Mouse (Mus musculus) cerebellum, adult 2 months (tissue): Measurements from ENCODE around the gene Zfp598. TPM values are rescaled to one million over a fixed set of nuclear protein-coding genes. Genes with fewer than 3 reads are reported as not detected.
A peak's percentile ranks its signal among the peaks of the same experiment; 100 is the strongest.

Experiments used
- DNase-seq, 2 experiments: peaks; one replicate each; pipeline ENCODE4 v3.0.0; 2021
- H3K27ac ChIP-seq: fragments of 200-500 bp; 2 replicates; pipeline ENCODE4 v1.5.1; 2012; ENCODE audit warnings: low read length, control low read depth, inconsistent platforms; ENCODE audit not compliant: insufficient read depth
- H3K27me3 ChIP-seq: fragments of 200-500 bp; 2 replicates; pipeline ENCODE4 v1.6.1; 2012; ENCODE audit warnings: inconsistent platforms, mild to moderate bottlenecking, low read length, moderate library complexity; ENCODE audit not compliant: control insufficient read depth, insufficient read depth
- H3K4me1 ChIP-seq: fragments of 200-500 bp; 2 replicates; pipeline ENCODE4 v1.6.1; 2011; ENCODE audit warnings: low read length; ENCODE audit not compliant: control insufficient read depth, insufficient read depth
- H3K4me3 ChIP-seq: fragments of 200-500 bp; replicated peaks from 2 replicates; pipeline ENCODE3; 2011; ENCODE audit warnings: mild to moderate bottlenecking, low read depth, low read length, control low read depth; ENCODE audit not compliant: insufficient read depth
- CTCF ChIP-seq: fragments of 200-500 bp; IDR thresholded peaks from 2 replicates; pipeline ENCODE4 v1.5.1; 2011; ENCODE audit warnings: low read depth, mild to moderate bottlenecking, control low read depth, low read length, moderate library complexity, borderline replicate concordance; ENCODE audit not compliant: insufficient read depth
- POLR2A ChIP-seq: fragments of 200-500 bp; IDR thresholded peaks from 2 replicates; pipeline ENCODE4 v1.6.1; 2011; ENCODE audit warnings: low read length, control low read depth, borderline replicate concordance; ENCODE audit not compliant: insufficient read depth
- WGBS: fragments of 180-500 bp; shearing (Covaris S2); methylation state at CpG from one replicate; pipeline ENCODE4 v1.1.7; 2018; 5-methylcytosine and 5-hydroxymethylcytosine counted together
- polyA plus RNA-seq: library from polyadenylated mRNA; depleted of rRNA; stranded (reverse); fragments of >200 nt; gene quantifications from 2 replicates; pipeline ENCODE4 v1.2.3, GENCODE M21; 2012

Gene Zfp598
- polyA plus RNA-seq, 1 experiment, result 92.6 TPM

DNA sequence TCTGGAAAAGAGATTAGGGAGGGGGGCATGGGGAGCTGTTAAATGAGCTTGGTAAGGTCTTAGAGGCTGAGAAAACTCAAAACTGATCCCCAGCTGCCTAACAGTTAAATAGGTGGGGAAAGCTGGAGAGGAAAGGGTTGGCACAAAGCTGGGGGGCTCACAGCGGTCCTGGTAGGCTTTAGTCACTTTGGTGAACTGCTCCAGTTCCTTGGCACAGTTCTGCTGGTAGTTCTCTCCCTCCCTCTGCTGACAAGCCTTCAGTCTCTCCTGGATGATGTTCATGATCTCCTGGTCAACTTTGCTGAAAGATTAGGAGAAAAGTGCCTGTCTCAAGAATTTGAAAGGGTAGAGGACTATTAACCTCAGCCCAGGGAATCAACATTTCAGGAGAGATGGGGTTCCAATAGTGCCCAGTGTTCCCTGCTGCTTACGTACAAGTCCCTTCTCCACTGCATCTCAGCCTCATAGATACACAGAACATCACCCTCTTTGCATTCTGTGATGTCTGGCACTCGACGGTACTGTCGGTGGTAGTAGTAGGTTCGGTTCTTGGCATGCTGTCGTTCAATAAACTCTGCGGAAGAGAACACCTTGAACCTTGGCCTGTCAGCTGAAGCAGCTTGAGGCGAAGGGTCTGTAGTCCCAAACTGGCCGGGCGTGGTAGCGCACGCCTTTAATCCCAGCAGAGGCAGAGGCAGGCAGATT is 52.9 kb downstream of the Zfp598 start:
- Histone ChIP-seq H3K27ac (no peak overlapping the region), H3K27me3 (no peaks in the 10 kb centered on the region), H3K4me1 (peaks cover 4% of the 10 kb centered on the region), H3K4me3 (no peak overlapping the region)
- 30% methylated on average over 13 of the region's 13 CpGs for WGBS
- DNase-seq, result no peak
- TF ChIP-seq POLR2A, result 0 out of 2 replicates have a peak, but pooled peaks have one; percentile 14
- TF ChIP-seq CTCF, result no peak

DNA sequence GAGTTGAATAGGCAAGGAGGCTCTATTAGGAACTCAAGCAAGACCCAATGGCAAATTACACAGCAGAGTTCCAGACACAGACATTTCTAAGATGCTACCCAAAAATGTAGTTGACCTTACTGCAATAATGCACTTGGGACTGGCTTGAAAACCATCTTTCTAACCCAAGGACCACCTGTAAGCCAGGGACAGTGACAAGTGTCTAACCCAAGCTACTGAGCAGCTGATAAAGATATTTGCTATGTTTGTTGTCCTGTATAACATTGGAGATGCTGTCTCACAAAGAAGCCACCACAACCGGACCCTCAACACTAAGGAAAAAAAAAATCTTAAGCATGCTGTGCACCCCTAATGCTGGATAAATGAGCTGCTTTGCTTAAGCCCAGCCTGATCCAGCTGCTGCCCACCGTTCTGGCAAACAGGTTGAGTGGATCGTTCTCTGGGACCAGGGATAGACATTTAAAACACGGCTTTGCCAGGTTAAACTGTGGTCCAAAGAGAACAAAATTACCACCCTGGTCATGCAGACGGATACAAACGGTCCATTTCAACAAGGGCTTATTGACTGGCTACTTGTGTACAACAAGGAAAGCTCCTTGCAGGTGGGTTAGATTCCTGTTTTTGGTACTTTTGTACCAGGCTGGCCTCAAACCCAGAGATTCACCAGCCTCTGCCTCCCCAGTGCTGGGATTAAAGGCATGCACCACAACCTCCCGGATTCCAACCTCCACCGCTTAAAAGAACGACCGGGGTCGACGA is 53.8 kb downstream of the Zfp598 start:
- peaks cover 4% of the 10 kb centered on the region for H3K4me1 ChIP-seq
- TF ChIP-seq CTCF (no peak), POLR2A (no peak)
- peak overlapping the region; percentile 91 for H3K4me3 ChIP-seq
- no peaks in the 10 kb centered on the region for H3K27me3 ChIP-seq
- WGBS, result 2% methylated on average over 12 of the region's 12 CpGs
- DNase-seq, result no peak
- H3K27ac ChIP-seq, result peak overlapping the region; percentile 78; the same call in 1 of the 2 replicates

DNA sequence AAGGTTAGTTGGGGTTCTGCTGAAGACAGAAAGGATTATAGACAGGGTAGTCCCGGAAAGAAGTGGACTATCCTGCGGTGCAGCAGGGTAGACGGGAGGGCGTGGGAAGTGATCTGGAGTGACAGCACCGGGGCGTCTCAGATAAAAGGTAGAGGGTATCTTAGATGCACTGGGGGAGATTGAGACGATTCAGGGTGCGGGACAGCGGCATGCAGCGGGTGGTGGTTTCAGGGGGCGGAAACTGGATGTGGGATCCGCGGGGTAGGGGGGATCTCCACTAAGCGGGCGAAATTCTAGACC is 54.3 kb downstream of the Zfp598 start:
- under 1% methylated on average over 15 of the region's 15 CpGs for WGBS
- no peak for TF ChIP-seq POLR2A
- TF ChIP-seq CTCF, result no peak
- DNase-seq, result no peak

DNA sequence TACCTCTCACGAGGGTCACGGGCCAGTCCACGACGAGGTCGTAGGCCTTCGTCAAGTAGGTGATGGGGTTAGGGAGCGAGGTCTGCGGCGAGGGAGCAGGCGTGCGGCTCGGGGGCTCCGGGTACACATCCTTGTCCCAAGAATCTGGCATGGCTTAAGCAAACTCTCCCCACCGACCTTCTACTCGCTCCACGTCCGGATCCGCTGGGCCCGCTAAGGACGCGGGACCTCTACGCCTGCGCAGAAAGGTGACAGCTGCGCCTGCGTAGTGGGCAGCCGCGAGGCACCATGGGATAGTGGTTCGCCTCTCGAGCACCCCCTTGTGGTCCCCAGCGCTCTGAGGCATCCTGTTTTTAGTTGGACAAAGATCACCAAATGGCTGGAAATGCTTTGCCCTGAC is 54.7 kb downstream of the Zfp598 start, which contains the start of gene Ndufb10:
Ndufb10 (minus strand) TSS at position 295 of the 400 bp plus-strand sequence.
- peak within 1 kb of the TSS; percentile 91 for H3K4me3 ChIP-seq
- TF ChIP-seq CTCF (peak; percentile 92), POLR2A (peak; percentile 96)
- WGBS, result 0% methylated on average over 30 of the region's 30 CpGs
- peak within 1 kb of the TSS; percentile 78 for H3K27ac ChIP-seq
- peak; percentile 94 to 98 for DNase-seq
- peaks cover 4% of the 10 kb centered on the region for H3K4me1 ChIP-seq
- no peaks in the 10 kb centered on the region for H3K27me3 ChIP-seq

More for the DNA sequence above, 54.3 kb downstream of the Zfp598 start:
- no peaks in the 10 kb centered on the region for H3K27me3 ChIP-seq
- peak overlapping the region; percentile 78 for H3K27ac ChIP-seq
- peak overlapping the region; percentile 91 for H3K4me3 ChIP-seq
- H3K4me1 ChIP-seq, result peaks cover 4% of the 10 kb centered on the region

DNA sequence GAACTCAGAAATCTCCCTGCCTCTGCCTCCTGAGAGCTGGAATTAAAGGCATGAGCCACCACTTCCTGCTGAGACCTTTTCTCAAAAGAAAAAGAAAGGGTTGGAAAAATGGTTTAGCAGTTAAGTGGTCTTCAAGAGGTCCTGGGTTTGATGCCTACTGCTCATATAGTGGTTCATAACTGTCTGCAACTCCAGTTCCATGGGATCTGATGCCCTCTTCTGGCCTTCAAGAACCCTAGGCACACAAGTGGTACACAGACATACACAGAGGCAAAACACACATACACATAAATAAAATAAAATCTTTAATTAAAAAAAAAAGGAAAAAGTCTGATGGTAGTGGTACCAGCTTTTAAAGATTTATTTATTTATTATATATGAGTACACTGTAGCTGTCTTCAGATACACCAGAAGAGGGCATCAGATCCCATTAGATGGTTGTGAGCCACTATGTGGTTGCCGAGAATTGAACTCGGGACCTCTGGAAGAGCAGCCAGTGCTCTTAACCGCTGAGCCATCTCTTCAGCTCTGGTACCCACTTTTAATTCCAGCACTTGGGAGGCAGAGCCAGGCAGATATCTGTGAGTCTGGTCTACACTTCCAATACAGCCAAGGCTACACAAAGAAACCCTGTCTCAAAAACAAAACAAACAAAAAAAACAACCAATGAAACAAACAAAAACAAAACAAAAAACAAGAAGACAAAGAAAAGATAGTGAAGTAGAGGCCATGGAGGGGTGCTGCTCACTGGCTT is 56.3 kb downstream of the Zfp598 start:
- H3K4me3 ChIP-seq, result no peak overlapping the region
- H3K27ac ChIP-seq, result no peak overlapping the region
- no peak for DNase-seq
- WGBS, result 63% methylated on average over 3 of the region's 3 CpGs
- TF ChIP-seq POLR2A (no peak), CTCF (no peak)
- H3K27me3 ChIP-seq, result no peaks in the 10 kb centered on the region
- H3K4me1 ChIP-seq, result peaks cover 4% of the 10 kb centered on the region

DNA sequence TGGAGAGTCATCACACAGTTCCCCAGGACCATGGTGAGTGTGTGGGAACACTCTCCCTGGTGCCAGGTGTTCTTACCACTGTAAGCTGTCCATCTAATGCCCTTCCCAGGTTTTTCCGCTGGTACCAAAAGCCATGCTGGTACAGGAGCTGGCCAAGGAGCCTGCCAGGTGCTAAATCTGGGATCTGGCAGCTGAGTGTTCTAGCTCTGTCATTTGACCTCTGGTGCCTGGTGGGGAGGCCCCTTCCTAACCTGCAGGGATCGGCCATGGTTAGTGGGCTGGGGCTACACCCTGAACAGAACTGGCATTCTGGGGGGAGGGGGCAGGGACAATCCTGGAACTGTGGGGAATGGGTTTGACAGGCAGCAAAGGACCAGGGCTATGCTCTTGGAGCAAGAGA is 58.1 kb downstream of the Zfp598 start, which contains the start of gene Rpl3l:
Rpl3l (plus strand) TSS at position 203 of the 400 bp plus-strand sequence.
- H3K27ac ChIP-seq, result no peak within 1 kb of the TSS
- DNase-seq, result no peak
- WGBS, result 62% methylated on average over 2 of the region's 2 CpGs
- H3K4me1 ChIP-seq, result peaks cover 1% of the 10 kb centered on the region; the same call in 1 of the 2 replicates
- TF ChIP-seq POLR2A, result no peak
- H3K4me3 ChIP-seq, result no peak within 1 kb of the TSS
- H3K27me3 ChIP-seq, result no peaks in the 10 kb centered on the region

DNA sequence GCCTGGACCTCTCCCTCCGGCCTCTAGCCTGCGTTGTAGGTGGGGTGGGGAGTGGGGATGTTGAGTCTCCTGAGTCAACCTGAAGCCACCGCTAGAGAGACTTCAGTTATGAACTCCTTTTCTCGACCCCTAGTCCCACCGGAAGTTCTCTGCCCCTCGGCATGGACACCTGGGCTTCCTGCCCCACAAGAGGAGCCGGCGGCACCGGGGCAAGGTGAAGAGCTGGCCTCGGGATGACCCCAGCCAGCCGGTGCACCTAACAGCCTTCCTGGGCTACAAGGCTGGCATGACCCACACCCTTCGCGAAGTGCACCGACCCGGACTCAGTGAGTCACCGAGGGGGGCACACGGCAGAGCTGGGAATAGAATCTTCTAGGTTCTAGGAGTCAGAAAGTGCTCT is 58.7 kb downstream of the Zfp598 start:
- Histone ChIP-seq H3K27me3 (no peaks in the 10 kb centered on the region), H3K4me1 (no peaks in the 10 kb centered on the region), H3K4me3 (no peak overlapping the region), H3K27ac (no peak overlapping the region)
- DNase-seq, result no peak
- WGBS, result 72% methylated on average over 17 of the region's 17 CpGs
- TF ChIP-seq POLR2A (no peak), CTCF (no peak)
